Mouse (Mus musculus): Measurements from ENCODE around the gene Htr1f.

- TF ChIP-seq CTCF (IDR thresholded peaks at IDR 0.05; ENCODE audit: insufficient read depth, low read depth, low read length) (no peak), POLR2A (IDR thresholded peaks at IDR 0.05; ENCODE audit: insufficient read depth, low read depth, low read length) (no peak)
Observed at GRCm38 (mm10) chr16:64885547-64885946, 220.1 kb downstream of the Htr1f start.
